Mouse (Mus musculus): ENCODE measurements around the gene Dtx1. TPM values are rescaled to one million over a fixed set of nuclear protein-coding genes. Genes with fewer than 3 reads are reported as not detected.

Gene Dtx1
- polyA plus RNA-seq, 1 experiment from 2014 or later: 34.2 TPM

- peaks cover 4% of the 10 kb centered on the region; the same call in 1 of the 2 replicates for H3K27me3 ChIP-seq
- no peak for ATAC-seq
- H3K4me1 ChIP-seq (replicated peaks): no peaks in the 10 kb centered on the region
- no peak overlapping the region for H3K4me2 ChIP-seq (replicated peaks)
- H3K9ac ChIP-seq (replicated peaks): no peak overlapping the region
- H3K36me3 ChIP-seq: no peaks in the 10 kb centered on the region
- no peaks in the 10 kb centered on the region; the same call in 1 of the 2 replicates for H3K9me3 ChIP-seq
- no peak overlapping the region for H3K27ac ChIP-seq
- WGBS: 68% methylated on average over 7 of the region's 7 CpGs
- no peak overlapping the region for H3K4me3 ChIP-seq (replicated peaks)
Measured at GRCm38 (mm10) chr5:120721005-120721404, 9.3 kb upstream of the Dtx1 start.

GRCm38 (mm10) chr5:120718600-120719378 is 7.1 kb upstream of the Dtx1 start:
- Histone ChIP-seq H3K9me3 (no peaks in the 10 kb centered on the region; the same call in 1 of the 2 replicates), H3K27me3 (peaks cover 8% of the 10 kb centered on the region), H3K4me3 (replicated peaks) (no peak overlapping the region), H3K4me2 (replicated peaks) (no peak overlapping the region), H3K36me3 (no peaks in the 10 kb centered on the region), H3K27ac (no peak overlapping the region), H3K4me1 (replicated peaks) (no peaks in the 10 kb centered on the region), H3K9ac (replicated peaks) (no peak overlapping the region)
- no peak for ATAC-seq
- 52% methylated on average over 15 of the region's 15 CpGs for WGBS

GRCm38 (mm10) chr5:120717136-120717535 is 5.4 kb upstream of the Dtx1 start:
- H3K27me3 ChIP-seq: peaks cover 24% of the 10 kb centered on the region

GRCm38 (mm10) chr5:120714314-120714713 is 2.6 kb upstream of the Dtx1 start:
- H3K4me3 ChIP-seq (replicated peaks): no peak overlapping the region
- no peak overlapping the region for H3K27ac ChIP-seq
- 4% methylated on average over 16 of the region's 16 CpGs for WGBS
- H3K36me3 ChIP-seq: no peaks in the 10 kb centered on the region
- no peak overlapping the region for H3K9ac ChIP-seq (replicated peaks)
- H3K9me3 ChIP-seq: no peaks in the 10 kb centered on the region; the same call in 1 of the 2 replicates
- peaks cover 35% of the 10 kb centered on the region for H3K27me3 ChIP-seq
- 0 out of 2 replicates have a peak overlapping the region, but pooled peaks have one; percentile 5 for H3K4me2 ChIP-seq (replicated peaks)
- no peak for ATAC-seq
- peaks cover 27% of the 10 kb centered on the region for H3K4me1 ChIP-seq (replicated peaks)

More at GRCm38 (mm10) chr5:120717136-120717535, 5.4 kb upstream of the Dtx1 start:
- no peak overlapping the region for H3K4me3 ChIP-seq (replicated peaks)
- no peaks in the 10 kb centered on the region for H3K36me3 ChIP-seq
- H3K27ac ChIP-seq: no peak overlapping the region
- ATAC-seq: no peak
- WGBS: 85% methylated on average over 10 of the region's 10 CpGs
- no peak overlapping the region for H3K4me2 ChIP-seq (replicated peaks)
- peaks cover under 1% of the 10 kb centered on the region; the same call in 1 of the 2 replicates for H3K4me1 ChIP-seq (replicated peaks)
- no peak overlapping the region for H3K9ac ChIP-seq (replicated peaks)
- no peaks in the 10 kb centered on the region; the same call in 1 of the 2 replicates for H3K9me3 ChIP-seq

GRCm38 (mm10) chr5:120712721-120713120 is 994 bp upstream of the Dtx1 start:
- no peak overlapping the region for H3K27ac ChIP-seq
- H3K9me3 ChIP-seq: no peaks in the 10 kb centered on the region
- no peak overlapping the region for H3K4me2 ChIP-seq (replicated peaks)
- no peak overlapping the region for H3K9ac ChIP-seq (replicated peaks)
- no peaks in the 10 kb centered on the region for H3K36me3 ChIP-seq
- no peak for ATAC-seq
- 64% methylated on average over 8 of the region's 8 CpGs for WGBS
- peaks cover 35% of the 10 kb centered on the region for H3K27me3 ChIP-seq
- H3K4me1 ChIP-seq (replicated peaks): peaks cover 43% of the 10 kb centered on the region
- no peak overlapping the region for H3K4me3 ChIP-seq (replicated peaks)

GRCm38 (mm10) chr5:120711416-120711815 is 311 bp downstream of the Dtx1 start:
- peak overlapping the region; percentile 92 for H3K9ac ChIP-seq (replicated peaks)

GRCm38 (mm10) chr5:120710826-120711248 is 890 bp downstream of the Dtx1 start:
- WGBS: 1% methylated on average over 26 of the region's 34 CpGs
- no peaks in the 10 kb centered on the region for H3K36me3 ChIP-seq
- peaks cover 32% of the 10 kb centered on the region for H3K27me3 ChIP-seq
- peak overlapping the region; percentile 67 for H3K4me2 ChIP-seq (replicated peaks)
- peak overlapping the region; percentile 92 for H3K9ac ChIP-seq (replicated peaks)
- no peaks in the 10 kb centered on the region for H3K9me3 ChIP-seq
- peak; percentile 21; the same call in 1 of the 2 replicates for ATAC-seq
- H3K4me1 ChIP-seq (replicated peaks): peaks cover 61% of the 10 kb centered on the region
- H3K4me3 ChIP-seq (replicated peaks): peak overlapping the region; percentile 78
- peak overlapping the region; percentile 88 for H3K27ac ChIP-seq

More at GRCm38 (mm10) chr5:120711416-120711815, 311 bp downstream of the Dtx1 start:
- H3K4me3 ChIP-seq (replicated peaks): peak overlapping the region; percentile 78
- H3K36me3 ChIP-seq: no peaks in the 10 kb centered on the region
- peak overlapping the region; percentile 88 for H3K27ac ChIP-seq
- no peaks in the 10 kb centered on the region for H3K9me3 ChIP-seq
- peak overlapping the region; percentile 67 for H3K4me2 ChIP-seq (replicated peaks)
- under 1% methylated on average over 39 of the region's 43 CpGs for WGBS
- ATAC-seq: peak; percentile 27; the same call in 1 of the 2 replicates
- H3K27me3 ChIP-seq: peaks cover 35% of the 10 kb centered on the region
- H3K4me1 ChIP-seq (replicated peaks): peaks cover 56% of the 10 kb centered on the region

GRCm38 (mm10) chr5:120710161-120710825 is 1.4 kb downstream of the Dtx1 start:
- peak overlapping the region; percentile 92 for H3K9ac ChIP-seq (replicated peaks)
- peak overlapping the region; percentile 88 for H3K27ac ChIP-seq
- H3K9me3 ChIP-seq: no peaks in the 10 kb centered on the region
- H3K4me3 ChIP-seq (replicated peaks): peak overlapping the region; percentile 78
- no peaks in the 10 kb centered on the region for H3K36me3 ChIP-seq
- peak; percentile 46 for ATAC-seq
- H3K4me2 ChIP-seq (replicated peaks): peak overlapping the region; percentile 67
- peaks cover 32% of the 10 kb centered on the region for H3K27me3 ChIP-seq
- peaks cover 66% of the 10 kb centered on the region for H3K4me1 ChIP-seq (replicated peaks)
- 2% methylated on average over 40 of the region's 40 CpGs for WGBS

GRCm38 (mm10) chr5:120706976-120707375 is 4.8 kb downstream of the Dtx1 start:
- 27% methylated on average over 13 of the region's 13 CpGs for whole genome bisulfite sequencing
- Histone ChIP-seq H3K27me3 (peaks cover 10% of the 10 kb centered on the region; the same call in 1 of the 2 replicates), H3K27ac (no peak overlapping the region), H3K4me2 (replicated peaks) (peak overlapping the region; percentile 57), H3K9me3 (no peaks in the 10 kb centered on the region), H3K4me1 (replicated peaks) (peaks cover 77% of the 10 kb centered on the region), H3K36me3 (no peaks in the 10 kb centered on the region), H3K9ac (replicated peaks) (peak overlapping the region; percentile 59), H3K4me3 (replicated peaks) (peak overlapping the region; percentile 32)
- no peak for ATAC-seq

GRCm38 (mm10) chr5:120706541-120706940 is 5.2 kb downstream of the Dtx1 start:
- H3K4me2 ChIP-seq (replicated peaks): peak overlapping the region; percentile 57
- H3K4me3 ChIP-seq (replicated peaks): peak overlapping the region; percentile 32
- peaks cover 75% of the 10 kb centered on the region for H3K4me1 ChIP-seq (replicated peaks)
- ATAC-seq: no peak
- no peaks in the 10 kb centered on the region for H3K9me3 ChIP-seq
- peak overlapping the region; percentile 59 for H3K9ac ChIP-seq (replicated peaks)
- under 1% methylated on average over 16 of the region's 16 CpGs for WGBS
- H3K27ac ChIP-seq: no peak overlapping the region
- no peaks in the 10 kb centered on the region for H3K36me3 ChIP-seq
- peaks cover 7% of the 10 kb centered on the region; the same call in 1 of the 2 replicates for H3K27me3 ChIP-seq

- WGBS: 49% methylated on average over 6 of the region's 6 CpGs
- no peak overlapping the region for H3K9ac ChIP-seq (replicated peaks)
- H3K4me3 ChIP-seq (replicated peaks): no peak overlapping the region
- no peaks in the 10 kb centered on the region for H3K9me3 ChIP-seq
- ATAC-seq: no peak
- H3K36me3 ChIP-seq: no peaks in the 10 kb centered on the region
- no peaks in the 10 kb centered on the region; the same call in 1 of the 2 replicates for H3K27me3 ChIP-seq
- H3K4me2 ChIP-seq (replicated peaks): no peak overlapping the region
- H3K4me1 ChIP-seq (replicated peaks): peaks cover 73% of the 10 kb centered on the region
- H3K27ac ChIP-seq: no peak overlapping the region
Measured at GRCm38 (mm10) chr5:120704421-120704820, 7.3 kb downstream of the Dtx1 start.

GRCm38 (mm10) chr5:120703660-120704059 is 8.1 kb downstream of the Dtx1 start:
- 88% methylated on average over 3 of the region's 3 CpGs for WGBS
- Histone ChIP-seq H3K9ac (replicated peaks) (no peak overlapping the region), H3K27ac (no peak overlapping the region), H3K4me1 (replicated peaks) (peaks cover 73% of the 10 kb centered on the region), H3K36me3 (no peaks in the 10 kb centered on the region), H3K9me3 (no peaks in the 10 kb centered on the region), H3K4me2 (replicated peaks) (no peak overlapping the region), H3K4me3 (replicated peaks) (no peak overlapping the region), H3K27me3 (no peaks in the 10 kb centered on the region)
- ATAC-seq: no peak
